Mouse (Mus musculus) bone marrow macrophage, adult 2 months (primary cell): ENCODE results near the gene Capn13. TPM values are rescaled to one million over a fixed set of nuclear protein-coding genes. Genes with fewer than 3 reads are reported as not detected.

ENCODE experiments used
- H3K27ac ChIP-seq: 2 replicates; pipeline ENCODE4 v1.5.1; 2012; ENCODE audit warnings: low read depth, low read length; ENCODE audit not compliant: insufficient read depth
- H3K4me1 ChIP-seq: 2 replicates; pipeline ENCODE4 v1.6.1; 2012; ENCODE audit warnings: low read length; ENCODE audit not compliant: control insufficient read depth, insufficient read depth
- H3K4me3 ChIP-seq: 2 replicates; pipeline ENCODE4 v1.5.1; 2012; ENCODE audit warnings: mild to moderate bottlenecking, low read length, moderate library complexity; ENCODE audit not compliant: insufficient read depth
- CTCF ChIP-seq: IDR thresholded peaks from 2 replicates; pipeline ENCODE4 v1.5.1; 2012; ENCODE audit warnings: low read depth, mild to moderate bottlenecking, low read length, moderate library complexity
- POLR2A ChIP-seq: IDR thresholded peaks from 2 replicates; pipeline ENCODE4 v1.6.1; 2012; ENCODE audit warnings: mild to moderate bottlenecking, low read depth, low read length, borderline replicate concordance
- polyA plus RNA-seq: library from polyadenylated mRNA; stranded (reverse); fragments of >200 nt; gene quantifications from 2 replicates; pipeline ENCODE4 v1.2.4, GENCODE M21; 2012; ENCODE audit not compliant: missing spikeins, insufficient read depth, insufficient read length

The Capn13 gene
- polyA plus RNA-seq, 1 experiment, result not detected

DNA sequence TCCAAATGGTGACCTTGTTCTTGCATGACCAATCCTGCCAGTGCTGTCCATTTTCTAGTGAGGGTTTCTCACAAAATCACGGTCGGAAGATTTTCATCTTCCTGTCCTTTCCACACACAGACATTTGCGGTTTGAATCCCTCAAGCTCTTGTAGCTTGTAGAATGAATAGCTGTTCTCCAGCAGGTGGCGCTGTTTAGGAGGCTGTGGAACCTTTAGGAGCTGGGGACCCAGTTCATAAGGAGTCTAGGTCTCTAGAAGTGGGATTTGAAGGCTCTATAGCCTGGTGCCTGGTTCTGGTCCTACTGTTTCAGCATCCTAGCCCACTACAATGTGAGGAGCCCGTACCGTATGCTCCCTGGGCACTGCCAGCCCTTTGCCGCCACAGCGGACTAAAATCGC lies 95.0 kb downstream of the Capn13 start:
- peak; percentile 61 for TF ChIP-seq CTCF
- no peak for TF ChIP-seq POLR2A
- no peak overlapping the region for H3K27ac ChIP-seq
- no peak overlapping the region for H3K4me3 ChIP-seq
- peaks cover 4% of the 10 kb centered on the region; the same call in 1 of the 2 replicates for H3K4me1 ChIP-seq

DNA sequence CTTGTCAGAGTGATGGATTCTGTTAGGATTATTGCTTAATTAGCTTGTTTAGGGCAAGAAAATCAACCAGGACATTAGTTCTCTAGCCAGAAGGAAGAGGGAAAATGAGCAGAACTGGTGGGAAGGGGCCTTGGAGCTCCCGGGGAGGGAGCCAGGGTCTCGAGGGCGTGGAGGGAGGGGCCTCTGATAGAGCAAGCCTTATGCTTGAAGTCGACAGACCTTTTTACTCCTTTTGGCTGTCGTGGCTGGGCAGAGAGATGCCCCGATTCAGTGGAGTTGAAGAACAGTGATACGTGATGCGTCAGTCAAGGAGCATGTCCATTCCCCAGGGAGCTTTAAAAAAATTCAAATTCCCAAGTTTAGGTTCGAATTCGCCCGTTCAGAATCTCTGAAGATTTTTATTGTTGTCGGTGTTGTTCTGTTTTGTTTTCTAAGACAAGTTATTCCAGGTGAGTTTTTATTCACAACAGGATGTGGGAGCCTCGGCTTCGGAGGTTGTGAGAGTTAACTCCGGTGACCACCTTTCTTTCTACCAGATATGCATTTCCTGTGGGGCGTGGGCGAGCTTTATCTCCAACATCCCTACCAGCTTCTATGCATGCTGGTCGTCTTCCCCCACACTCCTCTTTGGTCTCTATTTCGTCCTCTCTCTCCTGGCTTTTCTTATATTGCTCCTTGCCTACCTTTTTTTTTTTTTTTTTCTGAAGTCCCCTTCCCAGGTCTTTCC lies 96.4 kb downstream of the Capn13 start:
- Histone ChIP-seq H3K4me3 (no peak overlapping the region), H3K4me1 (peaks cover 4% of the 10 kb centered on the region; the same call in 1 of the 2 replicates), H3K27ac (no peak overlapping the region)
- no peak for TF ChIP-seq POLR2A
- no peak for TF ChIP-seq CTCF

DNA sequence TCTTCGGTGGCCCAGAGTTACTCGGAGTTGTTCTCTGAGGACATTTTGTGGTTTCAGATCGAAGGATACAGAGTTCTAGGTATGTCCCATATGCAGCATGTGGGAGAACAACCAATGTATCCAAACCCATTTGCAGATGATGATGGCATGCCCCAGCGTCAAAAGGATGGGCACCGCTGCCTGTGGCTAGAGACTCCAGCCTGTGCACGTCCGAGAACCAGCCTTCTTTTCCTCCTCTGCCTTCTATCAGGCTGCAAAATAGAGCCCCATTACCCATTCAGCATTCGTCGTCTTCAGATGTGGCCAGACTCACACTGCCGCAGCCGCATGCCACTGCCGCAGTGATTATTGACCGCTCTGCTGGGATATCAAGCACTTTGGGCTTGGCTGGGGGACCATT lies 97.0 kb downstream of the Capn13 start:
- H3K4me1 ChIP-seq, result peaks cover 4% of the 10 kb centered on the region; the same call in 1 of the 2 replicates
- TF ChIP-seq CTCF, result no peak
- TF ChIP-seq POLR2A, result no peak
- no peak overlapping the region for H3K27ac ChIP-seq
- no peak overlapping the region for H3K4me3 ChIP-seq

DNA sequence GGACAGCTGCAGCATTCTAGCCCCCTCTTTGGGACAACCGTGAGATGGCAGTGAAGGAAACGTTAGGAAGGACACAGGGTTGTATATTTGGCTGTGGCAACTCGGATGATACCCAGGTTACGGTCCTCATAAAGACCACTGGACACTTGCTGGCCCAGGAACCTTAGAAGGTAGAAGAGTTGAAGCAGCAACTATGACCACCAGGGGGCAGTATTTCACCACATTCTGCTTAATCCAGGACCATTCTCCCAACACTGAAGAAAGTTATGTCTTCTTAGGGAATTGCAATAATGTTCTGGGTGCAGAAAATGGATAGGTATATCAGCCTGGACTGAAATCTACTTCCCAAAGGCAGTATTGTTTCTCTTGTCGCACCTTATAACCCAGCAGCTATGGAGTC lies 97.4 kb downstream of the Capn13 start:
- Histone ChIP-seq H3K27ac (no peak overlapping the region), H3K4me1 (peaks cover 4% of the 10 kb centered on the region; the same call in 1 of the 2 replicates), H3K4me3 (no peak overlapping the region)
- TF ChIP-seq CTCF (peak; percentile 48), POLR2A (no peak)

DNA sequence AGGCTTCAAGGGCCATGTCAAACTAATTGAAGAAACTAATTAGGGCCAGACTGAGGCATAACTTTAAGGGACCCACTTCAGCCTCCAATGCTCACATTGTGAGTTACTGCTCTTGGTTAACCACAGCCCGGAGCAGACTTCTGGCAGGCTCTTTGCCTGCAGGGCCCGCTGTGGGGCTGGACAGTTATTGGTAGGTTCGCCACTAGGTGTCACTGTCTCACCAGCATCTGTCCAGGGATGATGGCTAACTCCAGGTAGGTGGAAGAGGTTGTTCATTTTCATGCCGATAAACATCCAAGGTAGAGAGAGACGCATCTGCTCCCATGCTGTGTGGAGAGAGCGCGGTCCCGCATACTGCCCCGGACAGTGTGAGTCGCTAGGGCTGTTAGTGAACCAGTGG lies 98.6 kb downstream of the Capn13 start:
- Histone ChIP-seq H3K4me3 (no peak overlapping the region), H3K27ac (no peak overlapping the region)
- TF ChIP-seq POLR2A (no peak), CTCF (peak; percentile 98)

DNA sequence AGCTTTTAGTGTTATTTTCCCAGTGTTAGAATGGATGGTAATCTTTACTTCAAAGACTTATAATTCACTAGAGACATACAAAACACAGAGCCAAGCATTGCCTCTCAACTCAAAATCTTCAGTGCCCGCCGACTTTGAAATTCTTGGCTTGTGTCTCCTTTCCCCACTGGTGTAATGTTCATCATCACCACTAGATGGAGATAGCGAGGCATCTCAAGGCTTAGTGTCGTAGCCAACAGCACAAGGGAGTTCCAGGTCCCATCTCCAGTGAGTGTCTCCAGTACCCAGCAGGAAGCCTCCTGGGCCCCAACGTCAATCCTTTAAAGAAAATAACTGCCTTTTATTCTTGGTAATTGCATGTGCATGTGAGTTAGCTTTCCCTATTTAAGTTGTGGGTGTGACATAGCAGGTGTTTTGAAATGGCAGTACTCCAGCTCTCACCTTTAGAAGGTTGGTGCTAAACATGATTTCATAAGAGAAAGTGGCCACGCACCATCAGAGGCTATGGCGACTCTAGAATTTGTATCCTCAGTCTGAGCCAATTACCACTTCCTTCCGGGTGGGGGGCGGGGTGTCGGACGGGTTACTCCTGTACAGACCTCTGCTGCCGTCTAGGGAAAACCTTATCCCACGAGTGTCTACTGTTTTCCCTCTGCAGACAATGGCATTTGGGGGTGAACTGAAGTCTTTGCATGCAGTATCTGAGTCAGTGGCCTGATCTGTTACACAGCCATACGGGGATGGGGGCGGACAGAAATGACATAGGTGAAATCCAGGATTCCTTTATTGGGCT lies 99.2 kb downstream of the Capn13 start:
- H3K27ac ChIP-seq, result no peak overlapping the region
- TF ChIP-seq POLR2A (no peak), CTCF (peak; percentile 46)
- peaks cover 4% of the 10 kb centered on the region; the same call in 1 of the 2 replicates for H3K4me1 ChIP-seq
- H3K4me3 ChIP-seq, result no peak overlapping the region

More for the DNA sequence above, 98.6 kb downstream of the Capn13 start:
- peaks cover 4% of the 10 kb centered on the region; the same call in 1 of the 2 replicates for H3K4me1 ChIP-seq

DNA sequence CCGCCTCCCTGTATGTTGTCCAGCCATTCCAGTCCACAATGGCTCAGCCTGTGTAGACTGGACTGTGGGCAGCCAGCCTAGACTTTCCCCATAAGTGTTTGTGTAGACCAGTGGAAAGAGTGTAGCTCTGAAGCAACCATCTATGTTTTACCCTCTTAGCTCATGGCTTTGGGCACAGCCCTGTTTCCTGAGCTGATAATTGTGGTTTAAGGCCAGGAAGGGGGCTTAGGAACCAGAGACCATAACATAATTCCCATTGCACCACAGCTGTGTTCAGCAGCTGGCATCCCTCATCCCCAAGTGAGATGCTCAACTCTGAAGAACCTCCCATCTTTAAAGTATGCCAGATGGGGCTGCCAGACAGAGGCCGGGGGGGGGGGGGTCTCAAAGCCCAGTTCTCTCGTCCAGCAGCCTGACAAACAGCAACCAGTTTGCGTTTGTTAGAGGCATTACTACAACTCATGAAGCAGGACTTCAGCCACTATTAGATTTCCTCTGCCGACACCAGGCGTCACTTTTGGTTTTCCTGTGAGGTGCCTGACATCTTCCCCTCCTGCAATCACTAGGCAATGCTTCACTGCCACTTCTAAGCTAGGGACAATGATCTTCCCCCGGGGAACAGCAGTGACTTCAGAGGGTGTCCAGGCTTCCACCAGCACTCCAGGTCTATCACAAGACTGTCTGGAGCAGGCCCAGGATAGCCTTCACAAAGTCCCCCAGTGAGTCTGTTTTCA lies 100.4 kb downstream of the Capn13 start:
- Histone ChIP-seq H3K4me1 (peaks cover 4% of the 10 kb centered on the region; the same call in 1 of the 2 replicates), H3K27ac (no peak overlapping the region)
- no peak for TF ChIP-seq CTCF
- TF ChIP-seq POLR2A, result no peak

DNA sequence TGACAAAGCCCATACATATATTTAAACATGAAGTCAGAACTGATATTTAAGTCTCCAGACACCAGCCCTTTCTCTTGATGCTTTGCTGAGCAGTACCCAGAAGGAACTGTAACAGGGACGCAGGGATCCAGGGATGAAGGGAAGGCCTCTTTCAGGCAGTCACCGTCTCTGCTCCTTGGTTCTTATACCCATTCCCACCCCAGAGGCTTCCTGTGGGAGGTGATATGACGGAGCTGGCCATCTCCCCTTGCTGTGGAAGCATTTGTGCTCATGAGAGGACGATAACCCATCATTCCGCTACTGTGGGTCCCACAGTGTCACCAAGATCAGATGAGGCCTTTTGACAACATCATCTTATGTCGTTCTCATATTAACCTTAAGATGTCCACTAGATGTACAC lies 101.7 kb downstream of the Capn13 start:
- H3K27ac ChIP-seq, result no peak overlapping the region
- no peak overlapping the region for H3K4me3 ChIP-seq
- TF ChIP-seq CTCF (no peak), POLR2A (no peak)
- peaks cover 4% of the 10 kb centered on the region; the same call in 1 of the 2 replicates for H3K4me1 ChIP-seq

More for the DNA sequence above, 100.4 kb downstream of the Capn13 start:
- H3K4me3 ChIP-seq, result no peak overlapping the region

DNA sequence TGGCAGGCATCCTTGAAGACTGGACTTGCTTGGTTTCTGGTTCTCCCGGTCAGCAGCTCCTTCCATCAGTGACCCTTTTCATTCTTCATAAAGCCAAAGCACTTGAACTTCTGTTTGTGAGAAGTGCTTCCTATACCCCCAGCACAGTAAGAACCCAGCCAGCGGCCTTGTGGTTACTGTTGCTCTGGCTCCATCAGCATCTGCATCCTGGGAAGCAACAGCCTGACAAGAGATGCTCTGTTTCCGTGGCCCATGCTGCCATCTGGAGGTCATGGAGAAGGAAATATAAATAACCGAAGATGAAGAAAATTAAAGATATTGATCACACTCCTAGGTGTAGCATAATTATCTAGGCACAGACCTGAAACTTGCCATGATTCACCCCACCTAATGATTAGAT lies 103.8 kb downstream of the Capn13 start:
- TF ChIP-seq CTCF, result 0 out of 2 replicates have a peak, but pooled peaks have one; percentile 11
- no peak for TF ChIP-seq POLR2A
- H3K4me1 ChIP-seq, result peaks cover 4% of the 10 kb centered on the region; the same call in 1 of the 2 replicates
- H3K27ac ChIP-seq, result no peak overlapping the region
- H3K4me3 ChIP-seq, result no peak overlapping the region

DNA sequence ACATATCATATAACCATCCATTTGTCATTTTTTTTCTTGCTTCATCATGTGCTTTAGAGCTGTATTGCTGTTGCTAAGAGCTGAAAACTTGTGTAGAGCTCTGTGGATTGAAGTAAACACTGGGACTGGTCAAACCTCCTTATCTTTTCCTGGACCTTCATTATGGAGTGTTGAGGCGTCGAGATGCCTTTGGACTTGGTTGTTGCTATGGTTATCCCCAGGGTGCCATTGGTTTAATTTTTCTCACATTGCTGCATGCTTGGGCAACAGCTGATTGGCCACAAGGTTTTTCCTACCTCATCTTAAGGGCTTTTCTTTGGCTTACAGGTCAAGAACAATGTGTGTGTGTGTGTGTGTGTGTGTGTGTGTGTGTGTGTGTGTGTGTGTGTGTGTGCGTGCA lies 107.4 kb downstream of the Capn13 start:
- TF ChIP-seq POLR2A (no peak), CTCF (no peak)
- no peak overlapping the region for H3K4me3 ChIP-seq
- no peaks in the 10 kb centered on the region for H3K4me1 ChIP-seq
- no peak overlapping the region for H3K27ac ChIP-seq
